Mouse (Mus musculus) bone marrow, adult 2 months (tissue): Measurements from ENCODE around the gene Mettl27.

ENCODE experiments used
- CTCF ChIP-seq: fragments of 200-500 bp; IDR thresholded peaks from 2 replicates; pipeline ENCODE4 v1.5.1; 2011; ENCODE audit warnings: low read length, control low read depth; ENCODE audit not compliant: control insufficient read depth, insufficient read depth
- POLR2A ChIP-seq: fragments of 200-500 bp; IDR thresholded peaks from 2 replicates; pipeline ENCODE4 v1.6.1; 2011; ENCODE audit warnings: low read depth, mild to moderate bottlenecking, control low read depth, low read length, borderline replicate concordance; ENCODE audit not compliant: control insufficient read depth

DNA sequence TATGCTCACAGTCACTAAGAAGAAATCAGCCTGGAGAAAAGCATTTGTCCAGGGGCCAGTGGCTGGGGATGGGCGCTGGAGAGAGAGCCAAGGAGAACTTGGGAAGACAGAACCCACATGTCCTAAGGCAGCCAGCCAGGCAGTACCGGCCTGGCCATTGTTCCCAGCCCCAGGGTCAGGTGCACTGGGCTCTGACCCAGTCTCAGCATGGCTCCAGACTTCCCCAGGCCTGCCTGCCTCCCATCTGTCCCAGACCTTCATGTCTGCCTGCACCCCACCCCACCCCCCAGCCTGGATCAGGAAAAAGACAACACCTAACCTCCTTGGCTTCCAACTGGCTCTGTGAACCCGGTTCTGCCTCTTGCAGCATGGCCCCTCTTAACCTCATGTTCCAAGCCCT is 49.1 kb upstream of the Mettl27 start:
- TF ChIP-seq CTCF, result no peak
- no peak for TF ChIP-seq POLR2A
